Mouse (Mus musculus) monocyte, adult 2 months (primary cell): ENCODE data around the gene Hist1h1b.
"Not testable (repeated sequence)": the region's sequence is repeated elsewhere in the genome, so short reads cannot be mapped to it uniquely, and the experiment has no call there.

Experiments used
- DNase-seq, 2 experiments: peaks; one replicate each; pipeline ENCODE4 v3.0.0; 2022; ENCODE audit warnings: low spot score in 2 of 2, low read depth in 1 of 2

Hist1h1b gene

GRCm38 (mm10) chr13:21779767-21780731, at the start of gene Hist1h1b:
TSS of gene Hist1h1b (minus strand) at chr13:21780625.
- DNase-seq, result peak; percentile 32 to 50

GRCm38 (mm10) chr13:21828511-21828910, 48.1 kb upstream of the Hist1h1b start:
- no peak for DNase-seq

- DNase-seq, result not testable (repeated sequence)
Observed at GRCm38 (mm10) chr13:21820082-21820890, 39.9 kb upstream of the Hist1h1b start.

GRCm38 (mm10) chr13:21812092-21812491, 31.7 kb upstream of the Hist1h1b start:
- DNase-seq, result not testable (repeated sequence)

GRCm38 (mm10) chr13:21811539-21811938, 31.1 kb upstream of the Hist1h1b start, which contains the start of gene Hist1h4m:
TSS of gene Hist1h4m (plus strand) at chr13:21811746.
- DNase-seq, result peak in 1 of 2 experiments; percentile 21

GRCm38 (mm10) chr13:21811074-21811473, 30.6 kb upstream of the Hist1h1b start:
- not testable (repeated sequence) for DNase-seq

- DNase-seq, result not testable (repeated sequence)
Observed at GRCm38 (mm10) chr13:21810073-21810472, 29.6 kb upstream of the Hist1h1b start, which contains the start of the genes Hist1h2bq and Hist1h2ao. TSS of gene Hist1h2bq (minus strand) at chr13:21810197. TSS of gene Hist1h2ao (plus strand) at chr13:21810465.

- DNase-seq, result not testable (repeated sequence)
Observed at GRCm38 (mm10) chr13:21803058-21803457, 22.6 kb upstream of the Hist1h1b start.

- not testable (repeated sequence) for DNase-seq
Observed at GRCm38 (mm10) chr13:21797163-21797562, 16.7 kb upstream of the Hist1h1b start.

- no peak for DNase-seq
Observed at GRCm38 (mm10) chr13:21795584-21795983, 15.2 kb upstream of the Hist1h1b start.

- no peak for DNase-seq
Observed at GRCm38 (mm10) chr13:21790601-21791283, 10.3 kb upstream of the Hist1h1b start.

- no peak for DNase-seq
Observed at GRCm38 (mm10) chr13:21789925-21790324, 9.5 kb upstream of the Hist1h1b start.

- no peak for DNase-seq
Observed at GRCm38 (mm10) chr13:21787760-21788593, 7.6 kb upstream of the Hist1h1b start.

- peak; percentile 74 to 84 for DNase-seq
Observed at GRCm38 (mm10) chr13:21786899-21787629, 6.6 kb upstream of the Hist1h1b start, which contains the start of the genes Hist1h2an and Hist1h2bp. TSS of gene Hist1h2an (minus strand) at chr13:21787218. TSS of gene Hist1h2bp (plus strand) at chr13:21787461.

- no peak for DNase-seq
Observed at GRCm38 (mm10) chr13:21786189-21786898, 5.9 kb upstream of the Hist1h1b start.

GRCm38 (mm10) chr13:21784311-21784710, 3.9 kb upstream of the Hist1h1b start:
- no peak for DNase-seq

GRCm38 (mm10) chr13:21783734-21784161, 3.3 kb upstream of the Hist1h1b start:
- DNase-seq, result no peak

GRCm38 (mm10) chr13:21783255-21783617, 2.8 kb upstream of the Hist1h1b start, which contains the start of gene Hist1h3i:
TSS of gene Hist1h3i (minus strand) at chr13:21783370.
- peak; percentile 24 to 54 for DNase-seq
